Mouse (Mus musculus) c-Kit-positive CD71-positive TER-119-negative erythroid progenitor cells, embryonic 14.5 days (primary cell): ENCODE results near the gene D130052B06Rik.

ENCODE experiments used
- DNase-seq: peaks from one replicate; pipeline ENCODE4 v3.0.0-alpha.2; 2013; ENCODE audit warnings: low read depth

D130052B06Rik gene

GRCm38 (mm10) chr11:33663599-33663998 lies 64.5 kb downstream of the D130052B06Rik start:
- DNase-seq: no peak

- no peak for DNase-seq
Observed at GRCm38 (mm10) chr11:33668376-33668775, 69.3 kb downstream of the D130052B06Rik start.

DNA sequence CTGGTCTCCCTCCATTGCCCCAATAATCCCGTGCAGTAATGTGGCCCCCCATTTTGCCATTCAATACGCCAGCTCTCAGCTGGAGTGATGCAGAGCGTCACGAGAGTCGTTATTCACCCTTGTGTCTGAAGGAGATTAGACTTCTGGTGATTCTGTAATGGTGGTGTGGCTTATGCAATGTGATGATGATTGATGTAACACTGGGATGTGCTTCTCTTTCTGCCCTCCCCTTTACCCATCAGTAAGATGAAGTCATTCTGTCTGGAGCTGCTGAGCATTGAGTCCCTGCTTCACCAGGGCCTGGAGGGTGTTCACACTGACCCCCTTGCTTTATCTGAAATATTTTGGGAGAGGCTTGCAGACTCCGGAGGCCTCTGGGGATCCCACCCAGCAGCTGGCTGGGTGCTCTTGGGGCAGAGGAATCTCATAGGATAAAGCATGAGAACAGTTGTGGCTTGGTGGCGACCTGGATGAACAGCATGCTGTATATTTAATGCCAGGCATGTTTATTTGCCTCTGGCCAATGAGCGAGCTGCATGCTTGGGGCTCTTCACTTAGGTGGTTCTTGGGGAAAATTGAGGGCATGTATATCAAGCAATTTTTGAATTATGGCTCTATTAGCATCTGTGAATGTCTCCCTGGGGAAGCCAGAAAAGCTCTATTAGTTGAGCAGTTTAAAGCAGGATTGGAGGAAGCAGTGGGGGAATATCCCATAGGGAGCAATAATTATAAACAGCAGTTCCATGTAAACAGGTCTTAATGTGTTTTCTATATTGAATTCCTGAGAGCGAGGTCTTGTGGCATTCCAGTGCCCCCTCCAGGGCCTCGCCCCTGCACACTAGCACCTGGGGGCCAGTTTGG lies 71.2 kb downstream of the D130052B06Rik start:
- no peak for DNase-seq
